Mouse (Mus musculus): Measurements from ENCODE around the gene Tlx2.

Tlx2 gene

GRCm38 (mm10) chr6:83023786-83024185 lies 46.3 kb downstream of the Tlx2 start:
- DNase-seq (ENCODE audit: low read depth, low spot score) = no peak

- DNase-seq (ENCODE audit: low read depth, low spot score) = no peak
Observed at GRCm38 (mm10) chr6:83023008-83023407, 47.1 kb downstream of the Tlx2 start.

- no peak for DNase-seq (ENCODE audit: low read depth, low spot score)
Observed at GRCm38 (mm10) chr6:83020836-83021593, 49.1 kb downstream of the Tlx2 start.

- no peak for DNase-seq (ENCODE audit: low read depth, low spot score)
Observed at GRCm38 (mm10) chr6:83020121-83020520, 50.0 kb downstream of the Tlx2 start.

- no peak for DNase-seq (ENCODE audit: low read depth, low spot score)
Observed at GRCm38 (mm10) chr6:83019044-83019443, 51.0 kb downstream of the Tlx2 start.

Measured in WW6 (cell line).